Mouse (Mus musculus) erythroblast, embryonic 14.5 days (primary cell): Measurements from ENCODE around the gene Chrm3.

ENCODE experiments used
- GATA1 ChIP-seq: IDR thresholded peaks from 2 replicates; pipeline ENCODE4 v1.6.1; 2012; ENCODE audit warnings: low read length, inconsistent platforms, mixed read lengths
- TAL1 ChIP-seq: IDR thresholded peaks from 3 replicates; pipeline ENCODE4 v1.6.1; 2012; ENCODE audit warnings: low read length, inconsistent platforms, mixed read lengths

- TF ChIP-seq TAL1 (no peak), GATA1 (no peak)
These were observed 459.8 kb downstream of the Chrm3 start for GRCm38 (mm10) chr13:9900653-9901385.
